Mouse (Mus musculus) gastrocnemius, postnatal 36 days (tissue): ENCODE data around the gene Tspan33. TPM values are rescaled to one million over a fixed set of nuclear protein-coding genes. Genes with fewer than 3 reads are reported as not detected.
"Not testable (repeated sequence)": the region's sequence is repeated elsewhere in the genome, so short reads cannot be mapped to it uniquely, and the experiment has no call there.

ENCODE experiments used
- DNase-seq, 2 experiments: peaks; one replicate each; pipeline ENCODE4 v3.0.0; 2022
- intact Hi-C: fragments of 180-260 bp; cut with DNase I; formaldehyde crosslinking; loops from one replicate; pipeline ENCODE4 v1.15.1; 2025
- long read RNA-seq, 2 experiments: library from polyadenylated mRNA; stranded (forward); transcript quantifications; one replicate each; pipeline ENCODE4 v2.0.0; 2021
- total RNA-seq, 2 experiments: library from RNA; stranded (reverse); gene quantifications; 2 replicates each; pipeline ENCODE4 v1.2.3; 2021

The Tspan33 gene
- total RNA-seq = 1 to 10 TPM; 2.2 to 3.0 TPM
- long read RNA-seq, experiment 1, transcript Tspan33-201 (8 exons, 1,994 nt) = major isoform, 5 of 24 reads
- long read RNA-seq, experiment 1, partial matches to known transcripts = 0 of 24 reads
- long read RNA-seq, experiment 1, other reads (novel, unspliced or antisense) = 18 of 24 reads
- long read RNA-seq, experiment 2, transcript Tspan33-202 (8 exons, 1,977 nt) = major isoform, 5 of 23 reads
- long read RNA-seq, experiment 2, partial matches to known transcripts = 0 of 23 reads
- long read RNA-seq, experiment 2, other reads (novel, unspliced or antisense) = 16 of 23 reads

DNA sequence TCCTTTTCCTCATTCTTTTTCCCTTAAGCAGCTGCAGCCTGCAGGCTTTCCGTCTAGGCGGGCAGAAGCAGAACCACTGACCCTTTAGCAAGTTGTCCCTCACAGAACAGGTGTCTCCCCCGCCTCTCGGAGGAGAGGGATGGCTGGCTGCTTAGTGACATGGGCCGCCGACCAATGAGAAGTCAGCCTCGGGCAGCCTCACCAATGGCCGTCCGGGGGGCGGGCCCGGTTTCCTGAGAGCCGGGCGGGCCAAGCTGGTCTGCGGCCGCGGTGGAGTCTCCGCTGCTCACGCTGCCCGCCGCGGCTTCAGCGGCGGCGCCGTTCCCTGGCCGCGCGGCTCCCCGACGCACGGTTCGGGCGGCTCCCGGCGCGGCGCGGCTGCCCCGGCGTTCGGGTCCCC lies at the start of gene Tspan33:
Gene Tspan33, plus strand, starts transcription at position 270 of the 400 bp plus-strand sequence.
- peak; percentile 81 to 91 for DNase-seq
- intact Hi-C loops = no loop called here

DNA sequence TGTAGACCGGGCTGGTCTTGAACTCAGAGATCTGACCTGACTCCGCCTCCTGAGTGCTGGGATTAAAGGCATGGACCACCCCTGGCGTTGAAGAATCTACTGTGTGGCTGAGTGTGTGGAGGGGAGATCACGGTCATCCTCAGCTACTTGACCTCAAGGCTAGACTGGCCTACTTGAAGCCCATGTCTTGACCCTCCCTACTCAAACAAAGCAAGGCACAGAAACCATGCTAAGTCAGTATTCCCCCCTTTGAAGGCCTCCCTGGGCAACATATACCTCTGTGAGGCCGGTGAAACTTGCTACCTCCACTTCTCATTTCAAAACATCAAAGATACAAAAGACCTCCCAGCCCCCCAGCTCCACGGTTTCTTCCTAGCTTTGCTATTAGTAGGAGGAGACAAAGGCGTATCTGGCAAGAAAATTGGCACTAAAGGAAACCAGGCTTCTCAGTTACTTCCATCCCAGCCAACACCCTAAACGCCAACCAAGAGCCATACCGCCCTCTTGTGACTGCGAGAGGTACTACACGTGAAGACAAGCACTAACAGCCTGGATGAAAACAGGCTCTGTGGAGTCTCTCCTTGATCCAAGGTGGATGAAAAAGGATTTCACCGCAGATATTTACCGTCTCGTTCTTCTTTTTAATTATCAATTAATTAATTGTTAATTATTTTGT lies 44.4 kb upstream of the Tspan33 start:
- intact Hi-C loops = loop anchor here (1.0 to 10.0 kb wide), 2 partner anchors 75 to 132 kb away; no protein-coding TSS in a partner anchor
- DNase-seq = peak; percentile 73 to 78

DNA sequence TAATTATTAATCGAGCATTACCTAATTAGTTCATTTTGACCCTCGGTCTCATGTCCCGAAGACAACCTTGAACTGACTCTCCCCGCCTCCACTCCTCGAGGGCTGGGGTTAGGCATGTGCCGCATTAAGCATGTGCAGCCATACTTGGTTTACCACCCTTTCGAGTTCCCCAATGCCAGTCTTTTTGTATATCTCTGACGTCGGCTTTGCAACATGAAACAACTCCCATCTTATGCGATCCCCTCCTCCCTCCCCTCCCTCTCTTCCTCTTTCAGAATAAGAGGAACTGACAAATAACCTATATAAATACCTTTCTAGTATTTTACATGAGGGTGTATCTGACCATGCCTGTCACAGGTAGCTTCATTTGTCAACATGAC lies 43.9 kb upstream of the Tspan33 start:
- intact Hi-C loops = loop anchor here (10.0 kb wide), 1 partner anchor 75 kb away; no protein-coding TSS in a partner anchor
- DNase-seq = no peak

DNA sequence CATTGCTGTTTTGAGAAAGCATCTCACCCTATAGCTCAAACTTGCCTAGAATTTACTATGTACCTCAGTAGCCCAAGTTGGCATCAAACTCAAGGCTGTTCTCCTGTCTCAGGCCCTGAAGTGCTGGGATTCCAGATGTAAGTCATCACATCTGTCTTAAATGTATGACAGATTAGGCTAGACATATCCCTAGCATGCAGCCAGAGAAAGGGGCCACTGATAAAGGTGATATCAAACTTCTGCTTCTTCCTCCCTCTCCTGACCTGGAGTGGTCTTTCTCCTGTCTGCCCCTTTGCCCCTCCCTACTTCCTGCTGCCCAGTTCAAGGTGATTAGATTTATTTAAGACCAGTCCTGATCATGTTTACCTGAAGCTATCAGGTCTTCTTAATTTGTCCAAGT lies 40.8 kb upstream of the Tspan33 start:
- no peak for DNase-seq
- intact Hi-C loops = loop anchor here (10.0 kb wide), 1 partner anchor 78 kb away; no protein-coding TSS in a partner anchor

DNA sequence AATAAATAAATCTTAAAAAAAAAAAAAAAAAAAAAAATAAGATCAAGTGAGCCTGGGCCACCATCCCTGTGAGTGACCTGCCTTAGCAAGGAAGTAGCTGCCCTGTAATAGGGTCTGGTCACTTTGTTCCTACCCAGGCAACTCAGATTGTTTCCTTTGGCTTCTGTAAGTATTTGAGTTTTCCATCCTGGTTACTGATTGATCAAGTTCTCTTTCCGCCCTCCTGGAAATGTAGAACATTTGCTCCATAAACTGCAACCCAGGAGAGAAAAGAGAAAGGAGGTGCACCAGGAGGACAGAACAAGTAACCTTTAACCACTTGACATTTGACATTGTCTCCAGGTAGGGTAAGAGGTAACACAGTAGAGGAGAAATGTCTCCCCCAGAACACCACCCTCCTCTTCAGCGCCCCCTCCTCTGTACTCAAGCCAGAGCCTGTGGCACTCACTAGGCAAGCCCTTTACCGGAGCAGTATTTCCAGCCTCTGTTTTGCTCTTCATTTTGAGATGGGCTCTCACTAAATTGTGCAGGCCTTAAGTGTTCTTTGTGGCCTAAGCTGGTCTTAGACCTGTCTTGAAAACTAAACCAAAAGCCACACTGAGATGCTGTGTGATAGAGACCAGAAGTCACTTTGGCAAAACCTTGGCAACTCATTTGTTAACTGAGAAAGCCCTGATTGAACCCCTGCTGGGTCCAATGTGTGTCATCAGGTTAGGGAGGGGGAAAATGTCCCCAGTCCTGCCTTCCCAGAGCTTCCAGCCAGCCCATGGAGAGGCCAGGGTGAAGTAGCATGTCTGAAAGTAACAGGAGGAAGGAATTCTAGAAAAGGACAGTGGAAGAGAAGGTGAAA lies 35.2 kb upstream of the Tspan33 start:
- no peak for DNase-seq
- intact Hi-C loops = loop anchor here (10.0 kb wide), 1 partner anchor 84 kb away; no protein-coding TSS in a partner anchor

DNA sequence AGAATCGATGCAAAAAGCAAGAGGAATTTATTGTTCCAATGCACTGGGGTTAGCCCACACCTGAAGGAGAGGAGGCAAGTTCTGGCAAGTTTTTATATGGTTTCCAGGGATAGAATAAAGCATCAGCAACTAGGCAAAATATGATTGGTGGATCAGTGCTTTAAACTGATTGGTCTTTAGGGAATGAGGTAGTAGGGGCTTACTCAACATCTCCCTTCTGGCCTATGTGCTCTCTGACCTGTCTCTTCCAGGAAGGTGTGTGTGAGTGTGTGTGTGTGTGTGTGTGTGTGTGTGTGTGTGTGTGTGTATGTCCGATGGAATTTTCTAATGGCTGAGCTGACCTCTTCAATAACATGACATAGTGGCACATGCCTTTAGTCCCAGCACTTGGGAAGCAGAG lies 34.1 kb upstream of the Tspan33 start:
- intact Hi-C loops = loop anchor here (10.0 kb wide), 1 partner anchor 85 kb away; no protein-coding TSS in a partner anchor
- no peak for DNase-seq

DNA sequence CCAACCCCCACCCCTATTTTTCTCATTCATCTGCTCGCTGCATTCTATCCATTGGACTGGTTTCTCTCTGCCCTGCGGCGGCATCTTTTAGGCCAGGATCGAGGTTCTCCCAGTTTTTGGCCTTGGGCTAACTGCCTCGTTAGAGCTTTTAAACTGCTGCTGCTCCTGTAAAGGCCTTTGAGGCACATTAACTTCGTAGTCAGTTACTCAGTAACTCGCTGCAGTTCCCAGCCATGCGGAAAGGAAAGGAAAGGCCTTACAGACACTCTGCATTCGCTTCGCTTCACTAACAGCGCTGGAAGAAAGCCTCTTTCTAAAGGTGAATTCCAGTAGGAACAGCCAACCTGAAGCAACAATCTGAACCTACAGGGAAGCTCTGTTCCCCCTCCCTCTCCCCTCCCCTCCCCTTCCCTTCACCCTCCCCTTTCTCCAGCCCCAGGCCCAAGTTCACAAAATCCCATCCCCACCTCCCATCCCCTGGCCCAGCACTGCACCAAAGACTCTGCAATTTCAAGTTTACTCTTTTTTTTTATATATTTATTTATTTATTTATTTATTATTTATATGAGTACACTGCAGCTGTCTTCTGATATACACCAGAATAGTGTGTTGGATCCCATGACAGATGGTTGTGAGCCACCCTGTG lies 33.2 kb upstream of the Tspan33 start:
- intact Hi-C loops = no loop called here
- no peak for DNase-seq

DNA sequence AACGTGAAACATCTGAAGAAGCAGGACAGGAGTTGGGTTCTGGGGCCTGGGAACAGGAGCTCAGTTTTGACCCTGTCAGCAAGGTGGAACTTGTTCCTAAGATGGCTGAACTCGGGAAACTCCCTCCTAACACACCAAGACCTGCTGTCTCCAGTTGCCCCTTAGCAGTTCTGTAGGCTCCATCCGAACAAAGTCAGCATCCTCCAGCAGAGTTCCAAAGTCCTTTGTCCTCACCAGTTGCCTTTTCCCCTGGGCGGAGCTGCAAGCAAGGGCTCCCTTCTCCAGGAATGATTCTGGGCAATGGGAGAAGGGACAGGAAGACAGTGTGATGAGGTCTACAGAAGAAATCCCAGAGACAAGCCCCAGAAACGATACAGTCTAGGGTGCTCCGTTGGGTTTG lies 26.8 kb upstream of the Tspan33 start:
- intact Hi-C loops = no loop called here
- no peak for DNase-seq

DNA sequence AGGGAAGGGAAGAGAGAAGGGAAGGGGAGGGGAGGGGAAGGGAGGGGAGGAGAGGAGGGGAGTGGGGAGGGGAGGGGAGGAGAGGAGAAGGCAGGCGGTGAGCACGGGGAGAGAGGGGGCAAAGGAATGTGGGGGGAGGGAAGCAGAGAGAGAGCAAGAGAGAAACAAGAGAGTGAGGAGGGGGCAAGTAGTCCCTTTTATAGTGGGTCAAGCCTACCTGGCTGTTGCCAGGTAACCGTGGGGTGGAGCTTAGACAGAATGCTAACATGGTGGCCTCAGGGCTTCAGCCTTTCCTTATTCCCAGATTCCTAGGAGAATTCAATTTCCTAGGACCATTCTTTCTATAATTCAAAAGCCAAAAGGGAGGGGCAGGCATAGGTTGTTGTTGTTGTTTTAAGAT lies 22.3 kb upstream of the Tspan33 start:
- intact Hi-C loops = no loop called here
- no peak for DNase-seq

DNA sequence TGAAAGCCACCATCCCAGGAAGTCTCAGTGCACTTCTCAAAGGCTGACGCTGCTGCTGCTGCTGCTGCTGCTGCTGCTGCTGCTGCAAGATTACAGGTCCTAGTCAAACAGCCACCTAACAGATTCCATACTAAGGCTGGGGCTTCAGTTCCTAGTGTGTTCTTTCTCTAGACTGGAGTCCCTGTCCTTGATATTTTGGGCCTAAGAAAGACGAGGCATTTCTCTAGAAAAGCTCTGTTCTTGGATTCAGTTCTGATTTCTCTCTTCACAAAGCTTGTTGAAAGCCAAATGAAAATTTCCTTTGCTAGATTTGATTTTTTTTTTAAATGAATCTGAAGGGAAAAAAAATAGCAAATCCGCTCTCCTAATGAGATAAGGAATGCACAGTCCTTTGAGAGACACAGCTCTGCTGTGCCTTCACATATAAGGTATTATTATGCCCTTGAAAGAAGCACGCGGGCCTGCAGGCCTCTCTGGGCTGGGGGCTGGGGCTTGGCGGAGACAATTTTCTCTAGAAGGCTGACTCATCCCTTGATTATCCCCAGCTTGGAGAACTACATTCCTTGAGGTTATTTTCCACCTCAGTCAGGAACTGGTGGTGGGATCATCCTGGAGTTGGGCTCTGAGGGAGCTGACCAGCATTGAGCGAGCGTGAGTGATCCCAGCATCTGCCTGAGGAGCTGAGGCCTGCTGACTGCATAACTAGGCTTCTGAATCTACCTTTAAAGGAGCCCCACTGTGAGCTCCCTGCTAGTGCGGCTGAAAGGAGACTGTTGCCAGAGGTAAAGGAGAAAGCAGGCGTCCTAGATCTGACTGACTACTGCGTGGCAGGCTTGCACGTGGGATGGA lies 21.2 kb upstream of the Tspan33 start:
- DNase-seq = no peak
- intact Hi-C loops = no loop called here

DNA sequence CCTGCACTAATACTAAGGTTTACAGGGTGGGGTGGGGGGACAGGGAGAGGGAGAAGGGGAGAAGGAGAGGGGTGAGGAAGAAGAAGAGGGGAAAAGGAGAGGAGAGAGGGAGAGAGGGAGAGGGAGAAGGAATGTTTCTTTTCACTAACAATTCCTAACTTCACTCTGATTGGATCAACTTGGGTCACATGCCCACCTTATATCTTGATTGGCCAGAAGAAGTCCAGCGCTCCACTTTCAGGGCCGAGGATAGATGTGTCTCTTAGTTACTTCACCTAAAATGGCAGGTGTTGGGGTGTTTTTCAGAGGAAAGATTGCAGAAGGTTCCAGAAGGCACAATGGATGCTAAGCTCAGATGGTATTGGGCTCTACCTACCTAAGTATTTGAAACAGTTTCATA lies 20.3 kb upstream of the Tspan33 start:
- intact Hi-C loops = no loop called here
- no peak for DNase-seq

DNA sequence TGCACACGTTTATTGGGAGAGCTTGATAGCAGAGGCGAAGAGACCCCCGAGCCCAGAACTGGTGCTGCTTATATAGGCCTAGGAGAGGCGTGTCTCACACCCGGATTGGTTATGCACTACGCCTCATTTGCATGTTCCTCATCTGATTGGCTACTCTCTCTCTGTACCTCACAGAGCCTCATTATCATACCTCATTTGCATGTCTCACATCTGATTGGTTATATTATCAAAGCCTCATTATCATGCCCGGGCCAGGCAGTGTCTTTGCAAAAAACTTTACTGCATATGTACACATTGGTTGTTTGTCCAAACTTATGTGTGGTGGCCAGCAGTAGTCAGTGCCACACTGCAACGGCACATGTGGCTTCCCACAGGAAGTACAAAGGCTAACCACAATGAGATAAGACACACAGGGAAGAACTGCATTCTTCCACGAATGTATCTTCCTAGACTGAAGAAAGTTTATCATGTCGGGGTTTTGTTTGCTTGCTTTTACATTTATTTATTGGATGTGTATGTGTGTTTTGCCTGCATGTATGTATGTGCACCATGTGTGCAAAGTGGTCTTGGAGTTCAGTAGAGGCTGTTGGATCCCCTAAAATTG lies 14.0 kb upstream of the Tspan33 start:
- intact Hi-C loops, DNase-seq: not testable (repeated sequence)

DNA sequence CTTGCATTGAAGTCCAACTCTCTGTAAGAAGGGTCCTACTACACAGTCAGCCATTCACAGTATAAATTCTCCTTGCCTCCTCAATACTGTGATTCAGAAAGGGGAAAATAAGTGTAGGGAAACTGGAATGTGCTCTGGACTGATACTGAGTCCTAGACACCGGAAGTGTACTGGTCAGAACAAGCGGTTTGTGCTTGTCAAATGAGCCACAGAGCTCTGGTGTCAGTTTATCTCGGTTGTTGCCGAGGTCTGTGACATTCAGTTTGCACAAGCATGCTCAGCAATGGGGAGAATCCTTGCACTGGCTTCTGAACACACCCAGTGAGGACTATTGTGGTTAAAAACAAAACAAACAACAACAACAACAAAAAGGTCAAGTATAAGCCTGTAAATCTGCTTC lies 12.2 kb upstream of the Tspan33 start:
- intact Hi-C loops = no loop called here
- no peak for DNase-seq

DNA sequence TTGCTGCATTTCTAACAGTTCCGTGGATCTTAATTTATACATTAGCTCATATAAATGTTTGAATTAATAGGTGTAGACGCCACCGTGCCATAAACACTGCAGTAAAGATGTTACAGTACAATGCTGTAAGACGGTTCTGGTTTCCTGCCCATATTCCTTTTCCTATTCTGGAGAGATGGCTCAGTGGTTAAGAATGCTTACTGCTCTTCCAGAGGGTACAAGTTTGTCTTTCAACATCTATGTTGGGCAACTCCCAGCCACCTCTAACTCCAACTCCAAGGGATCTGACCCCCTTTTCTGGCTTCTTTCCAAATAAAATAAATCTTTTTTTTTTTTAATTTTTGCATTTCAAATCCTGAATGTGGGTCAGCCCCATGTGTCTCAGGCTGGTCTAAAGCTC lies 9.3 kb upstream of the Tspan33 start:
- no peak for DNase-seq
- intact Hi-C loops = no loop called here

DNA sequence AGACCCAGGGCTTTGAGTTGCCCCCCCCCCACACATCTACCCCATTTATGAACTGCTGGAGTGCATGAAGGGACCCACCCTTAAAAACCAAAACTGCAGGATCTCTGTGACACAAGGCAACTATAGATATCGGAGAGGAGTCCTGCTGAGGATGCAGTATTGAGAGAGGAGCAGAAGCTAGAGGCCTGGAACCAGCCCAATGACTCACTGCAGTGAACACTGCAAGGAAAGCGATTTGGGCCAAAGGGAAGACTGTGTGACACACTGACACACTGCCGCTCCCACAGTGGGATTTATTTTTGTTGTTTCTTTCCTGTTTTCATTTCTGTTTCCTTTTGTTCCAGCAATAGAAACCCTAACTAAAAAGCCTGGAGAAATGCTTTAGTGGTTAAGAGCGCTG lies 8.1 kb upstream of the Tspan33 start:
- intact Hi-C loops = no loop called here

DNA sequence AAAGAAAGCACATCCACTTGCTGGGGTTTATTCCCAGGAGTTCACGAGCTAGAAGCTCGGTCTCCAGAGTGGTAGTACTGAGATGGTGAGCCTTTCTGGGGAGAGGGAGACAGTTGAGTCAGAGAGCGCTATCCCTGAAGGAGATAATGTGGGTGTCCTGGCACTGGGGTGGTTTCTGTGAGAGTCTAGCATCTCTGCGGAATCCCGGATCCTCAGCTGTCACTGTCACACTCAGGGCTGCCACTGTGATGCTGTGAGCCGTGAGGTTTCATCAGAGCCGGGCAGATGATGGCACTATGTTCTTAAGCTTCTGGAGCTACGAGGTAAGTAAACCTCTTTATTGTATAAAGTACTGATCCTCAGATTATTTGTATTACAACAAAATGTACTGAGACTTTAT lies 4.6 kb upstream of the Tspan33 start:
- intact Hi-C loops = no loop called here
- DNase-seq = no peak

More for the DNA sequence above, 8.1 kb upstream of the Tspan33 start:
- no peak for DNase-seq

DNA sequence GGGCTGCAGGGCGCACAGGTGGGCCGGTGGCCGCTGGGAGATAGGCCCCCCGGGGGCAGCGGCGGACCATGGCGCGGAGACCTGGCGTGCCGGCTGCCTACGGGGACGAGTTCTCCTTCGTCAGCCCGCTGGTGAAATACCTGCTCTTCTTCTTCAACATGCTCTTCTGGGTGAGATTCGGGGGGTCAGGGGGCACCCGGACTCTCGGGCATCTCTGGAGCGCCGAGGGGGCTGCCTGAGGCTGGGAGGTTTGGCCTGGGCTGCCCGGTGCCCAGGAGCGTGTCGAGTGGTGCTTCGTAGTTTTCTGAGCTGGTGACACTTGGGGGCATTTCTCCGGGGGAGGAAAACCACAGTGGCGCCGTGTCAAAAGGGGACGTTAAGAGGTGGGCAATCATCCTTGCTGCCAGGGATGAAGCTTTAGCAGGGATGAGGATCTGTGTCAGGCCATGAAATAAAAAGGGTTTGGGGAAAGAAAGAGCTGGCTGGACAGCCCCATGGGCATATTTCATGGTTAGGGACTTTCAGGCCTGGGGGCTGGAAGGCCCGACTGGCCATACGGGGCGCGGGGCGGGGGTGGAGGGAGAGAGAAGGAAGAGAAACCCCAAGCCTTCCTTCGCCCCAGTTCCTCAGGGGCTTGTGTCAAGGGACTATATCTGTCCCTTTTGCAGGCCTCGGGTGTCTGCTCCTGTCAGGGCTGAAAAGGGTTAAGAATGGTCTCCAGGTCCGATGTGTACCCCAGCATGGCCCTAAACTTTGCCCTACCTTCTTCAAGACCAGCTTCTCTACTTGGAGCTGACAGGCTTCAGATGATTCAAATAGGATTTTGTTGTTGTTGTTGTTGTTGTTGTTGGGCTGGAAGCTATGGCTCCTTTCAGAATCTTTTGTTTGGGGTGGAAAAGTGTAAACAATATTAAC lies 610 bp downstream of the Tspan33 start:
- intact Hi-C loops = no loop called here
- DNase-seq = no peak

DNA sequence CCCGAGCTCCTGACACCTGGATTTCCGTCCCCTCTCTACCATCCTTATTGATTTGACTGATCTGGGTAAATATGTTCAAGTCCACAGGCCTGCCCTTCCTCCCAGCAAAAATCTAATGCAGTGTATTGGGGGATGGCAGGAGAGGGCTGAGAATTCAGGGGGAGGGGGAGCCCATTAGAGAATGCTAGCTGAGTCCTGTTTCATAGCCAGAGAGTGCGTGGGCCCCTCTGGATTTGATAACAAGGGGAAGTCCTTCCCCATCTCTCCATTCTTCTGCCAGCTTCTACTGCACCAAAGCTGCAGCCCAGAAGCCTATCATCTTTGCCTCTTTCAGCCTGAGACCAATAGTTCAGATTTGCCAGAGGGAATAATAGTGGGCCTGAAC lies 1.3 kb downstream of the Tspan33 start:
- no peak for DNase-seq
- intact Hi-C loops = no loop called here
